Mouse (Mus musculus) embryonic facial prominence, embryonic 14.5 days (tissue): ENCODE results near the gene Fkbp1b. TPM values are rescaled to one million over a fixed set of nuclear protein-coding genes. Genes with fewer than 3 reads are reported as not detected.
"Not testable (repeated sequence)": the region's sequence is repeated elsewhere in the genome, so short reads cannot be mapped to it uniquely, and the experiment has no call there.

Experiments
- ATAC-seq: fragments of 200-750 bp; cut with Nextera tagmentation; 2 replicates; pipeline ENCODE4 v1.8.0; 2017; ENCODE audit warnings: low read depth, moderate number of reproducible peaks, moderate TSS enrichment
- DNase-seq: peaks from one replicate; pipeline ENCODE4 v3.0.0-alpha.2; 2015; ENCODE audit warnings: low spot score
- H3K27ac ChIP-seq: fragments of 300-500 bp; sonication (generic); replicated peaks from 2 replicates; pipeline ENCODE4 v1.5.1; 2014; ENCODE audit warnings: low read depth, mild to moderate bottlenecking, low read length, moderate library complexity
- H3K27me3 ChIP-seq: fragments of 300-500 bp; sonication (generic); replicated peaks from 2 replicates; pipeline ENCODE4 v1.6.1; 2014; ENCODE audit warnings: low read length; ENCODE audit not compliant: control insufficient read depth, insufficient read depth
- H3K36me3 ChIP-seq: fragments of 300-500 bp; sonication (generic); 2 replicates; pipeline ENCODE4 v1.6.1; 2014; ENCODE audit warnings: low read length, mixed read lengths; ENCODE audit not compliant: control insufficient read depth, insufficient read depth
- H3K4me1 ChIP-seq: fragments of 300-500 bp; sonication (generic); 2 replicates; pipeline ENCODE4 v1.6.1; 2014; ENCODE audit warnings: antibody characterized with exemption, low read length; ENCODE audit not compliant: control insufficient read depth, insufficient read depth
- H3K4me2 ChIP-seq: fragments of 300-500 bp; sonication (generic); 2 replicates; pipeline ENCODE4 v1.6.1; 2014; ENCODE audit warnings: low read depth, mild to moderate bottlenecking, low read length, moderate library complexity, mixed read lengths
- H3K4me3 ChIP-seq: fragments of 300-500 bp; sonication (generic); 2 replicates; pipeline ENCODE4 v1.5.1; 2014; ENCODE audit warnings: low read depth, mild to moderate bottlenecking, low read length
- H3K9ac ChIP-seq: fragments of 300-500 bp; sonication (generic); 2 replicates; pipeline ENCODE4 v1.6.1; 2014; ENCODE audit warnings: low read depth, mild to moderate bottlenecking, low read length, moderate library complexity, mixed read lengths
- H3K9me3 ChIP-seq: fragments of 300-500 bp; sonication (generic); 2 replicates; pipeline ENCODE4 v1.6.1; 2016; ENCODE audit warnings: low read length; ENCODE audit not compliant: control insufficient read depth
- WGBS: fragments of 180-500 bp; shearing (Covaris S2); extraction: QIAGEN DNeasy Blood & Tissue Kit; methylation state at CpG from one replicate; pipeline ENCODE4 v1.1.7; 2014; 5-methylcytosine and 5-hydroxymethylcytosine counted together
- polyA plus RNA-seq: library from polyadenylated mRNA; unstranded; fragments of >200 nt; fragmentation: Nextera tagmentation; extraction: Ambion mirVana; gene quantifications from 2 replicates; pipeline ENCODE4 v1.2.1, GENCODE M21; 2014

Fkbp1b gene
- polyA plus RNA-seq, 1 experiment from 2014 or later: 33.4 TPM

DNA sequence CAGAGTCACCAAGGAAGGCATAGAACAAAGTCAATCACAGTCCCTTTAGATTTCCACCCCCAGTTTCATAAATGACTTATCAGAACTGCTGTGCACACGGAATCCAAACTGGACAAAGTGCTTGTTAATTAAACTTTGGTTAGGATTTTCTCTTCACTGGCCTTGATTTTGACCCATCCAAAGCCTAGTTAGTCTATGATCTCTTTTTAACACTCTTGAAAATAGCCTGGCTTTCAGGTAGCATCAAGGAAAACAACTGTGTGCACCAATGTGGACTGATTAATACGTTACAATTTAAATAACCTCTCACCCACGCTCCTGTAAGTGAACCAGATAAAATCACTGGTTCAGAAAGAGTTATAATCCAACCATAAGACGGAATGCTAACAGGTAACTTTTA, 30.4 kb downstream of the Fkbp1b start:
- ATAC-seq (no peak), DNase-seq (no peak)
- Histone ChIP-seq H3K4me2 (no peak overlapping the region), H3K4me3 (no peak overlapping the region), H3K27ac (no peak overlapping the region), H3K27me3 (no peaks in the 10 kb centered on the region), H3K9me3 (0 out of 2 replicates have a peak, but pooled peaks cover 4% of the 10 kb centered on the region), H3K36me3 (no peaks in the 10 kb centered on the region), H3K9ac (no peak overlapping the region), H3K4me1 (no peaks in the 10 kb centered on the region)
- WGBS: 76% methylated on average over 4 of the region's 4 CpGs

DNA sequence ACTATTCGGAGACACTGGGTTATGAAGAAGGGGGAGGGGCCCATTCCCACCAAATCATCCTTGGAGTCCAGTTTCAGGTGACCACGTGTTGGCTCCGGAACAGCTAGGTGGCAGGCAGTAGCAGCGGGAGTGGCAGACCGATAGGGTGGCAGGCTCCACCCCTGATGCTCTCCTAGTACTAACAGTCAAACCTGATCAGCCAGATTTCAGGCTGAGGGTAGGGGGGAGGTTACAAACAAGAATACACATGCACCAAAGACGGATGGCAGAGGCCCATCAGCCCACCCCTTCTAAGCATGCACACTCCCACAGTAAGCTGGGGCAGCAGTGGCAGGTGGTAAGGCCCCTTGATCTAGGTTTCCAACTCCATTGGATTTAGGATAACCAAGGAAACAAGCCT, 43.9 kb downstream of the Fkbp1b start:
- not testable (repeated sequence) for H3K9ac ChIP-seq, H3K27ac ChIP-seq, H3K27me3 ChIP-seq, H3K4me1 ChIP-seq, H3K36me3 ChIP-seq, H3K4me2 ChIP-seq, H3K4me3 ChIP-seq, H3K9me3 ChIP-seq
- WGBS: 57% methylated on average over 6 of the region's 6 CpGs
- ATAC-seq (peak; percentile 74), DNase-seq (peak; percentile 62)

DNA sequence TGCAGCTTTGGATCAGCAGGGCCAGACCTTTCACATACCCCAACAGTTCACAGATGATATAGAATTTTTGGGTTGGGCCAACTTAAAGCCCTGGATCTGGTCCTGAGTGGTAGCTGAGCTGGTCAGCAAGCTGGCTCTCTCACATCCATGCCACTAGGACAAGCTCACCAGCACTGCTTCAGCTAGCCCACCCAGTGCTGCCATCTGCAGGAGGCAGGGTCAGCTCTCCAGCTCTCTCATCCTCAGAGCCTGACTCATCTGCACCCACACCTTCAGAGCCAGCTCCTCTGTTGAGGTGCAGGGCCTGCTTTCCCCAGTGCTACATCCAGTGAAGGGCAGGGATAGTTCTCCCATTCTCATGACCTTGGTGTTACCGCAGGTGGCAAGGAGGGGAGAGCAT, 47.7 kb downstream of the Fkbp1b start:
- H3K27ac ChIP-seq: no peak overlapping the region
- 75% methylated on average over 1 of the region's 1 CpGs for WGBS

DNA sequence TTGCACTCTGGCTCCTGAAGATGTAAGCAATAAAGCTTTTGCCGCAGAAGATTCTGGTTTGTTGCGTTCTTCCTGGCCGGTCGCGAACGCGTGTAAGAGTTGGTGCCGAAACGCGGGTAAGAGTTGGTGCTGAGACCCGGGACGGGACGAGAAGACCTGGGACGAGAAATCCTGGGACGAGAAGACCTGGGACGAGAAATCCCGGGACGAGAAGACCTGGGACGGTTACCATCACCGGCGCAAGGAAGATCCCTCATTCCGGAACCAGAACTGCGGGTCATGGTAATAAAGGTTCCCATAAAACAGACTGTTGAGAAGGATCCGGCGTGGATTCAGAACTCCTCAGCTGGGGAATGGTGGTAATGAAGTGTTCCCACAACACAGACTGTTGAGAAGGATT, 53.3 kb downstream of the Fkbp1b start:
- not testable (repeated sequence) for H3K9me3 ChIP-seq, H3K27ac ChIP-seq, DNase-seq, H3K27me3 ChIP-seq, ATAC-seq, H3K4me2 ChIP-seq, H3K9ac ChIP-seq, H3K4me1 ChIP-seq, H3K4me3 ChIP-seq, H3K36me3 ChIP-seq
- 95% methylated on average over 25 of the region's 25 CpGs for WGBS

More for the DNA sequence above, 47.7 kb downstream of the Fkbp1b start:
- Histone ChIP-seq H3K4me3 (no peak overlapping the region), H3K36me3 (no peaks in the 10 kb centered on the region), H3K9me3 (no peaks in the 10 kb centered on the region), H3K4me2 (no peak overlapping the region), H3K9ac (no peak overlapping the region), H3K27me3 (no peaks in the 10 kb centered on the region), H3K4me1 (no peaks in the 10 kb centered on the region)
- ATAC-seq (no peak), DNase-seq (no peak)

DNA sequence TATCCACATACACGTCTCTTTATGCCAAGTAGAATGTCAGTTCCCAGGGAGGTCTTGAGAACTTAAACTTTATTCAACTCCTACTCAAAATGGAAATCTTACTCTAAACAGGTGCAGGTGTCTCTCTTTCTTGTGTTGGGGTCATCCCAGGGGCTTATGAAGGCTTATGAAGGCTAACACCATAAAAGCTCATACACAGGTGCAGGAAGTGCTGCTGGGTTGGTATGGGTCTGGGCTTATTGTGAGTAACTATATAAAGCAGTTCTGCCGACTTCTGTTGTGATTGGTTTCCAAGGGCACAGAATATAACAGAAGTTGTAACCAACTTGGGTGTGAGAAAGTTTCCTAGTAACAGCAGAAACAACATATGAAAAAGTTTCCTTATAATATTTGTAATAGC, 56.9 kb downstream of the Fkbp1b start:
- H3K27me3 ChIP-seq: no peaks in the 10 kb centered on the region
- H3K27ac ChIP-seq: no peak overlapping the region
- no peaks in the 10 kb centered on the region for H3K9me3 ChIP-seq
- H3K9ac ChIP-seq: no peak overlapping the region
- no peaks in the 10 kb centered on the region for H3K36me3 ChIP-seq
- H3K4me2 ChIP-seq: no peak overlapping the region
- no peak overlapping the region for H3K4me3 ChIP-seq
- no peak for DNase-seq
- H3K4me1 ChIP-seq: no peaks in the 10 kb centered on the region
- WGBS: 71% methylated on average over 2 of the region's 2 CpGs
- ATAC-seq: no peak

DNA sequence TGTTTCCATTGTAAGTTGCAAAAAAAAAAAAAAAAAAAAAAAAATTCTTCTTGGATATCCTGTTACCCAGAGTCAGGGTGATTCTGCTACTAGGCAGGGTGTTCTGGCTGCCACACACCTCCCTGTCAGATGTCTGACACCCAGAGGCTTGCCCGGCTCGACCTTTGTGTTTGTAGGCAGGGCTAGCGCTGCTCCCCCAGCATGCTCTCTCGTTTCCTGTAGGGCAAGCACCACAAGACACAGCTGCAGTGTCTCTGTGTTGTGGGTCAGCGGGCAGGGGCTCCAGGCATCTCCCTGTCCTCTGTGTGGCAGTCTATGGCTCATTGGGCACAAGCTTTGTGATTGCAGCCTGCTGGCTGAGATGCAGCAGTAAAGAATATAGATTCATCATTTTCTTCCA, 57.8 kb downstream of the Fkbp1b start:
- H3K4me1 ChIP-seq: no peaks in the 10 kb centered on the region
- H3K4me3 ChIP-seq: no peak overlapping the region
- 48% methylated on average over 5 of the region's 5 CpGs for whole genome bisulfite sequencing
- H3K36me3 ChIP-seq: no peaks in the 10 kb centered on the region
- H3K4me2 ChIP-seq: no peak overlapping the region
- no peaks in the 10 kb centered on the region for H3K27me3 ChIP-seq
- no peaks in the 10 kb centered on the region for H3K9me3 ChIP-seq
- ATAC-seq: no peak
- DNase-seq: no peak
- no peak overlapping the region for H3K9ac ChIP-seq
- no peak overlapping the region for H3K27ac ChIP-seq

Other genes with a start within 250 kb of the Fkbp1b start
- 43.6 and 44.0 TPM in 2 replicates for gene Itsn2, start 249.0 kb downstream of the Fkbp1b start, polyA plus RNA-seq
- not detected in 2 replicates for gene Gm3625, start 248.7 kb downstream of the Fkbp1b start, polyA plus RNA-seq
- gene Fam228a, start 103.2 kb downstream of the Fkbp1b start, polyA plus RNA-seq: 0.25 and 0.56 TPM in 2 replicates
- gene Pfn4, start 72.6 kb downstream of the Fkbp1b start, polyA plus RNA-seq: 5.0 and 5.4 TPM in 2 replicates
- 3.2 and 4.9 TPM in 2 replicates for gene Fam228b, start 72.3 kb downstream of the Fkbp1b start, polyA plus RNA-seq
- gene Sf3b6, start 24.0 kb downstream of the Fkbp1b start, polyA plus RNA-seq: 245 and 248 TPM in 2 replicates
- 10.4 and 11.7 TPM in 2 replicates for gene Wdcp, start 1.7 kb upstream of the Fkbp1b start, polyA plus RNA-seq
- gene Mfsd2b, start 32.8 kb upstream of the Fkbp1b start, polyA plus RNA-seq: 0.70 and 0.87 TPM in 2 replicates
- 20.3 and 23.3 TPM in 2 replicates for gene Ubxn2a, start 66.1 kb upstream of the Fkbp1b start, polyA plus RNA-seq
- 13.6 and 14.7 TPM in 2 replicates for gene Atad2b, start 75.8 kb upstream of the Fkbp1b start, polyA plus RNA-seq